Mouse (Mus musculus): ENCODE data around the gene Arsb. TPM values are rescaled to one million over a fixed set of nuclear protein-coding genes. Genes with fewer than 3 reads are reported as not detected.
"Not testable (repeated sequence)": the region's sequence is repeated elsewhere in the genome, so short reads cannot be mapped to it uniquely, and the experiment has no call there.

Arsb gene
- total RNA-seq, 2 experiments from 2014 or later: 83.4 to 92.1 TPM

DNA sequence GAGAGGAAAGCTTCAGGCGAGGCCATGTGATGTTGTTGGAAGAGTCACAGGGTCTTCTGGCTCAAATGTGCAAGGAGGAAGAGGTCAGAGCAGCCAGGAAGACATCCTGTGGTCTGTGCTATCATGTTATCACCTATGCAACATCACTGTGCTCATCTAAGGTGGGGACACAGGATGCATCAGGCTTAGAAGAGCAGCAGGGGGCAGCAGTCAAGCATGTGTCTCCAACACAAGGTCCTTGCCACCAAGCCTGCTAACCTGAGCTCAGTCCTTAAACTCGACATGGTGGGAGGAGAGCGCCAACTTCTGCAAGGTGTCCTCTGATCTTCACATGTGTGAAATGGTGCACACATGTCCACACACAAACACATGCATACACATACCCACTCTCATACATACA is 13.9 kb downstream of the Arsb start:
- DNase-seq (ENCODE audit: low spot score in 2 of 2): no peak

GRCm38 (mm10) chr13:93786051-93786450 is 14.6 kb downstream of the Arsb start:
- intact Hi-C loops (cut with DNase I): loop anchor here (10.0 kb wide), 1 partner anchor 1129 kb away; no protein-coding TSS in a partner anchor
- DNase-seq (ENCODE audit: low spot score in 2 of 2): no peak

More for the DNA sequence above, 13.9 kb downstream of the Arsb start:
- intact Hi-C loops (cut with DNase I): loop anchor here (10.0 kb wide), 1 partner anchor 1129 kb away; no protein-coding TSS in a partner anchor

GRCm38 (mm10) chr13:93787647-93788046 is 16.2 kb downstream of the Arsb start:
- intact Hi-C loops (cut with DNase I): loop anchor here (10.0 kb wide), 1 partner anchor 1127 kb away; no protein-coding TSS in a partner anchor
- DNase-seq (ENCODE audit: low spot score in 2 of 2): no peak

DNA sequence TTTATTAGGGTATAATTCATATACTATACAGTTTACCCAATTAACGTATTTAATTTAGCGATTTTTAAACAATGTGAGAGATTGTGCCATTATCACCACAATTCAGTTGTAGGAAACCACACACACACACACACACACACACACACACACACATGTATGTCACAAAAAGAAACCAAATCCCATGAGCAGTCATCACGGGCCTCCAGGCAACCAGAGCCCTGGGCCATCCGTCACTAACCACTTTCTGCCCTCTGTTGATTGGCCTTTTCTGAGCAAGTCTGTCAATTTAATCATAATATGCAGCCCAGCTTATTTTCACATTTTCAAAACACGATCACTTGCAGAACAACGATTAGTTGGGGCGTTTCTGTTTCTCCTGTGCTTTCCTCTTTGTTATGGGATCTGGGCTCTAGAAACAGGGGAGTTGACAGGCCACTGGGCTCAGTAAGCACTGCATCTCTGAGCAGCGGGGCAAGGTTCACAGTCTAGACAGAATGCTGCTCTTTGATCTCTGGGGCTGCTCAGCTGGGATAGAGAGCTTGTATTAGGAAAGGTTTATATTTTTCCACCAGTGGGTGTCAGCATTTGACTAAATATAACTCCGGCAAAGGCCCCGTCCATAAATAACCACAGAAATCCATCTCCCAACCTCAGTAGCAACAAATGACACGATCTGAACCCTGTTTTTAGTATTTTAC is 21.7 kb downstream of the Arsb start:
- intact Hi-C loops (cut with DNase I): loop anchor here (5.0 to 10.0 kb wide), 4 partner anchors 354 to 562 kb away; partner anchors contain the start of genes Ap3b1 and Scamp1
- DNase-seq (ENCODE audit: low spot score in 2 of 2): no peak

GRCm38 (mm10) chr13:93793643-93794182 is 22.3 kb downstream of the Arsb start:
- DNase-seq (ENCODE audit: low spot score in 2 of 2): no peak
- intact Hi-C loops (cut with DNase I): loop anchor here (5.0 to 10.0 kb wide), 4 partner anchors 354 to 561 kb away; partner anchors contain the start of genes Ap3b1 and Scamp1

DNA sequence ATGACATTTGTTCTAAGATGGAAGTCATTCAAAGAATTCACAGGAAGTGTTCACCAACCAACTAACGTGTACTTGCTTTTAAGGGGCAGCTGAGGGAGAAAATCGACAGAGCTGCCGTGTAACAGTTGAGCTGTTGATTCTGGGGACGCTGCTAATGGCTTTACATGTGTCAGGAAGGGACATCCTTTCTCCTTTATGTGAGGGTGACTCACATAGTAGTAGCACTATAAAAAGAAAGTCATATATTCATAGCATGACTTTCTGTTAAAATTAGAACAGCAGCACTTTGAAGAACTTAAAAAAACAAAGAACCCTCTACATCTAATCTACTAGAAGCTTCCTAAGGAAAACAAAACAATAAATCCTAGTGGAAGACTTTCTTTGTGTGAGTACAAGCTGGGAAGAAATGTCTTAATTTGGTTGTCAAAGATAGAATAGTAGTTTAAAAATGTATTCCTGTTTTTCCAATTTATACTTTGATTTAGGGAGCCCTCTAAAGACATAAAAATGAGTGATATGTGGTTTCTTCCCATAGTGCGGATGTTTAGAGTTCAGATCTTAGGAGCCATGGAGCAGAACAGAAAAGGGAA is 25.7 kb downstream of the Arsb start:
- intact Hi-C loops (cut with DNase I): loop anchor here (10.0 kb wide), 2 partner anchors 488 to 558 kb away; partner anchors contain the start of genes Ap3b1 and Scamp1

DNA sequence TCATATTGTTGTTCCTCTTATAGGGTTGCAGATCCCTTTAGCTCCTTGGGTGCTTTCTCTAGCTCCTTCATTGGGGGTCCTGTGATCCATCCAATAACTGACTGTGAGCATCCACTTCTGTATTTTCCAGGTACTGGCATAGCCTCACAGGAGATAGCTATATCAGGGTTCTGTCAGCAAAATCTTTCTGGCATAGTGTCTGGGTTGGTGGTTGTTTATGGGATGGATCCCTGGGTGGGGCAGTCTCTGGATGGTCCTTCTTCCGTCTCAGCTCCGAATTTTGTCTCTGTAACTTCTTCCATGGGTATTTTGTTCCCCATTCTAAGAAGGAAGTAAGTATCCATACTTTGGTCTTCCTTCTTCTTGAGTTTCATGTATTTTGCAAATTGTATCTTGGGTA is 38.9 kb downstream of the Arsb start:
- intact Hi-C loops (cut with DNase I): not testable (repeated sequence)

More for the DNA sequence above, 25.7 kb downstream of the Arsb start:
- no peak for DNase-seq (ENCODE audit: low spot score in 2 of 2)

GRCm38 (mm10) chr13:93814081-93814480 is 42.7 kb downstream of the Arsb start:
- intact Hi-C loops (cut with DNase I): no loop called here
- no peak for DNase-seq (ENCODE audit: low spot score in 2 of 2)

More for the DNA sequence above, 38.9 kb downstream of the Arsb start:
- DNase-seq (ENCODE audit: low spot score in 2 of 2): not testable (repeated sequence)

DNA sequence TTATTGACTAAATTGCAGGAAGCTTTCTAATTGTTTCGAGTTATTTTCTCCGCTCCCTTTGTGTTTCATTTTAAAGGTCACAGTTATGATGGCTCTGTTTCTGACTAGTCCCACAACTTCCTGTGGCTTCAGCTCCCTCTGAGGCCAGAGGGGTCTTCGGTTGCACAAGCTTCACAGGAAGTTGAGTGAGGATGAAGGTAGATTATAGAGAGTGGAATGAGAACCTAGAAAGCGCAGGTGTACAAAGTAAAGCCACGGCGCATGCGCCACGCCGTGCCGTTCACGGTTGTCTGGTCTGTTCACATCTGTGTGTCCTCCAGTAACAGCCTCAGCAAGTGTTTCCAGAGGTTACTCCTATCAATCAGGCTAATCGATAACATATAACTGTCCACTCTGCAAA is 43.2 kb downstream of the Arsb start:
- DNase-seq (ENCODE audit: low spot score in 2 of 2): no peak
- intact Hi-C loops (cut with DNase I): no loop called here

DNA sequence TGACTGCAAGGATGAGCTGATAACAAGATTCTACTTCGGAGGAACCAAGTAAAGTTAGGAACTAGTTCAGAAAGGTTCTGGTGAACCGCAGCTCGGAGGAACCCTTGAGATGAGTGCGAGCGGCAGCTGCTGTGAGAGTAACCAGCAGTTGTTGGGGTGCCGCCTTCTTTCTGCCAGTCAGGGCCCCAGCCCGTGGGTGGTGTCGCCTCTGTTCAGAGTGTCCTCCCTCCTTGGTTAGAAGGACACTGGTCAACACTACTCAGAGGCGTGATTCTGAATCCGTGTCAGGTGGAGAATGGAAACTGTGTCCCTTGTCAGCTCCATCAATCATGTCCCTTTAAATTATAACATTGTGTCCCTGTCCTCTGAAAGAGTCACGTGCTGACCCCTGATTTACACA is 43.7 kb downstream of the Arsb start:
- intact Hi-C loops (cut with DNase I): no loop called here
- DNase-seq (ENCODE audit: low spot score in 2 of 2): no peak

- DNase-seq (ENCODE audit: low spot score in 2 of 2): no peak
- intact Hi-C loops (cut with DNase I): no loop called here
Measured at GRCm38 (mm10) chr13:93816127-93816526, 44.7 kb downstream of the Arsb start.

DNA sequence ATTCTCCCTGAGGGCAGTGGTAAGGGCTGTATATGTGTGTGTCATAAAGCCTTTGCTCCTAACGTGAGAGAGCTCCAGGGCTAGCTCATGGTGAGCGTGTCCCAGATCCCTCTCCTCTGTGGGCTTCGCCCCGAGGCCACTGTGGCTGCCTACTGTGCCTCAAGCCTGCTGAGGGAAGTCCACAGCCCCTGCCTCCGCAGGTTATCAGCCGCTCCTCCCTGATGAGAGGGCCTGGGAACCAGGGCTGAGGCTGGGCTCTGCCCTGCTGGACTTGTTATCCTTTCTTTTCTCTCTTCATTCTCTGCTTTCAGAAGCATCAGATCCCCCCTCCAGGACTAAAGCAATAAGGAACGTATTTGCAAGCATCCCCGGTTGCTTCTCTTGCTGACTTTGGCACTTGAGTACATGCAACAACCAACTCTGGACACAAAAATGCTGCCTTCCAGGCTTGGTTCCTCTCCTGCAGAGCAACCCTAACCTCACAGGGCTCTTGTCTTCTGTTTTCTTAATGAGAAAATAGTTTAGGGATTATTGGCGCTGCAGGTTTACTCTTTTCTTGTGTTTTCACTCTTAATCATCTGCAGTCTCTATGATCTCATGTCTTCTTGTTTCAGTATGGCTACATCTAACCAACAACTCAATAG is 45.4 kb downstream of the Arsb start:
- intact Hi-C loops (cut with DNase I): no loop called here
- DNase-seq (ENCODE audit: low spot score in 2 of 2): no peak

DNA sequence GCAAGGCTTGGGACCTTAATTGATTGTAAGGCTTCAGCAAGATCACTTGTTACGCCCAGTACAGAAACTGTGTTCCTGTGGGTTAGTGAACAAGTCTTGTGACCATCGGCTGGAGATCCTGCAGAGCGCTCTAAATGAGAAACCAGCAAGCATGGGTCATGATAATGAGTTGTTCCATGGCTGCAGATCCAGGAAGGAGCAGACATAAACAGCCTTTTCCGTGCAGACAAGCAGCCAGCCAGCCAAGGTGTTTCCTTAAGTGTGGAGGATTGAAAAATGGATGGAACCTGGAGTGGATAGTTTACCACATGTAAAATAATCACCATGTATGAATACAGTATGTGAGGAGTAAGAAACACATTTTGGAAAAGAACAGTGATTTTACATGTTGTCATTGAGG is 48.7 kb downstream of the Arsb start:
- intact Hi-C loops (cut with DNase I): no loop called here
- no peak for DNase-seq (ENCODE audit: low spot score in 2 of 2)

DNA sequence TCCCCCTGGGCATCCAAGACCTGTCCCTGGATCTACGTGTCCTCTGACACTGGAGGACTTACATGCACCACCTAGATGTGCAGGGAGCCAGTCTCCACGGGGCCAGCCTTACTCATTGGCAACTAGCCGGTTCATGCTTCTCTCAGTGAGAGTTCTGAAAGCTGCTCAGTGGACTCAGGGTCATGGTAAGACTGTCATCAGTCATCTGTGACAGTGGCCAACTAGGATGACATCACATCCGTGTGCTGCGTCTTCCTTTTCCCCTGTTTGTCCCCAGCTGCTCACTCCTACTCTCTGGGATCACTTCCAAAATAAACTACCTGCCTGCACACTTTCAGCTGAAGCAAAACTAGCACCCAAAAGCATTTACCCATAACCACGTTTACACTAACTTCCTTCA is 50.6 kb downstream of the Arsb start:
- DNase-seq (ENCODE audit: low spot score in 2 of 2): no peak
- intact Hi-C loops (cut with DNase I): no loop called here

DNA sequence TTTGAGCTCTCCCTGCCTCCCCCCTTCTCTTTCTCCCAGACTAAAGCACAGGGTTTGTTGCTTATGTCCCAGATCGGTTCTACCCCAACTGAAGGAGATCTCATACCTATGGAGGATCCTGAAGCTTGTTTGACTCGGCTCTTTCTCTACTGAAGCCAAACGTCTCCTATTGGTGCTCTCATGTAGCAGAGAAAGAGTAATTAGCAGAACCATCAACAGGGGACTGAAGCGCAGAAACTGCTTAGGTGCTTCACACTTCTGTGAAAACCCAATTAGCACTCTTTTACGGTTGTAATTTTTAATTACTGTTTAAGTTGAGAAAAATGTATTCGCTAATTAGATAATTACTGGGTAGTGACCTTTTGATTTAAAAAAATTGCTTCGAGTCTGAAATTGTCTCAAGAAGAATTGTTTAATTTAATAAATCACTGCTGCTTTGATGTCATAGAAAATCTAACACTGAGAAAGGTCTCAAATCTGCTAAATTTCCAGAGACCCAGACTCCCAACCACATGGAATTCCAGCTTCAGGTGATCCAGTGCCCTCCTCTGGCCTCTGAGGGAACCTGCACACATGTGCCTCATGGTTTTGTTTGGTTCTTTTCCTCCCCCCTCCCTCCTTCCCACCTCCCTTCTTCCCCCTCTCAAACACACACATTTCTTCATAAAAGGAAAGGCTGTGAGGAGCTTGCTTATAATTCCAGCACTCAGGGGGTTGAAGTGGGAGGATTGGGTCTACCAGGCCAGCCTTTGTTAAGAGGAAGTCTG is 54.5 kb downstream of the Arsb start:
- intact Hi-C loops (cut with DNase I): no loop called here
- DNase-seq (ENCODE audit: low spot score in 2 of 2): no peak

- intact Hi-C loops (cut with DNase I): no loop called here
Measured at GRCm38 (mm10) chr13:93827745-93828144, 56.3 kb downstream of the Arsb start.

GRCm38 (mm10) chr13:93829565-93830293 is 58.3 kb downstream of the Arsb start:
- no peak for DNase-seq (ENCODE audit: low spot score in 2 of 2)
- intact Hi-C loops (cut with DNase I): no loop called here

More at GRCm38 (mm10) chr13:93827745-93828144, 56.3 kb downstream of the Arsb start:
- DNase-seq (ENCODE audit: low spot score in 2 of 2): no peak

- DNase-seq (ENCODE audit: low spot score in 2 of 2): no peak
- intact Hi-C loops (cut with DNase I): no loop called here
Measured at GRCm38 (mm10) chr13:93830294-93830645, 58.8 kb downstream of the Arsb start.

All from left cerebral cortex, postnatal 36 days (tissue).